Mouse (Mus musculus) C2C12 (cell line): ENCODE data around the gene Psme2. TPM values are rescaled to one million over a fixed set of nuclear protein-coding genes. Genes with fewer than 3 reads are reported as not detected.

Experiments
- H3K27me3 ChIP-seq: one replicate; pipeline ENCODE4 v1.6.1; 2011; ENCODE audit not compliant: control insufficient read depth, insufficient read depth, insufficient read length
- H3K36me3 ChIP-seq: one replicate; pipeline ENCODE4 v1.6.1; 2011; ENCODE audit not compliant: control insufficient read depth, insufficient read depth
- H3K4me3 ChIP-seq: one replicate; pipeline ENCODE4 v1.5.1; 2011; ENCODE audit warnings: mild to moderate bottlenecking, control low read depth; ENCODE audit not compliant: poor library complexity, insufficient read depth, severe bottlenecking
- H3K79me2 ChIP-seq: one replicate; pipeline ENCODE4 v1.6.1; 2011; ENCODE audit not compliant: control insufficient read depth, insufficient read depth
- H3K79me3 ChIP-seq: one replicate; pipeline ENCODE4 v1.6.1; 2011; ENCODE audit warnings: low read depth, control low read depth
- H3ac ChIP-seq: one replicate; pipeline ENCODE3; 2011; ENCODE audit warnings: low read depth; ENCODE audit not compliant: control insufficient read depth, insufficient read length
- CEBPB ChIP-seq: IDR thresholded peaks from one replicate; pipeline ENCODE4 v1.6.1; 2011; ENCODE audit warnings: low read depth, mild to moderate bottlenecking, control low read depth, moderate library complexity
- CTCF ChIP-seq: IDR thresholded peaks from one replicate; pipeline ENCODE4 v1.5.1; 2011; ENCODE audit not compliant: control insufficient read depth, insufficient read depth, insufficient read length
- FOSL1 ChIP-seq: IDR thresholded peaks from one replicate; pipeline ENCODE4 v1.8.0; 2011; ENCODE audit warnings: mild to moderate bottlenecking, low read length; ENCODE audit not compliant: poor library complexity, insufficient read depth, severe bottlenecking
- MAX ChIP-seq: IDR thresholded peaks from one replicate; pipeline ENCODE4 v1.6.1; 2011; ENCODE audit warnings: mild to moderate bottlenecking, control low read depth
- MYOD1 ChIP-seq: IDR thresholded peaks from one replicate; pipeline ENCODE4 v1.6.1; 2011; ENCODE audit warnings: low read depth; ENCODE audit not compliant: control insufficient read depth, insufficient read length
- MYOG ChIP-seq: IDR thresholded peaks from one replicate; pipeline ENCODE4 v1.6.1; 2011; ENCODE audit not compliant: control insufficient read depth, insufficient read length; ENCODE audit errors: extremely low read depth
- USF1 ChIP-seq: IDR thresholded peaks from one replicate; pipeline ENCODE4 v1.6.1; 2011; ENCODE audit warnings: low read depth, mild to moderate bottlenecking, control low read depth, moderate library complexity
- polyA plus RNA-seq: library from polyadenylated mRNA; unstranded; fragments of >200 nt; fragmentation: generic; extraction: Trizol; gene quantifications from one replicate; pipeline ENCODE4 v1.2.1, GENCODE M21; 2012; ENCODE audit warnings: missing spikeins

Psme2 gene
- polyA plus RNA-seq, 1 experiment: 110 TPM

DNA sequence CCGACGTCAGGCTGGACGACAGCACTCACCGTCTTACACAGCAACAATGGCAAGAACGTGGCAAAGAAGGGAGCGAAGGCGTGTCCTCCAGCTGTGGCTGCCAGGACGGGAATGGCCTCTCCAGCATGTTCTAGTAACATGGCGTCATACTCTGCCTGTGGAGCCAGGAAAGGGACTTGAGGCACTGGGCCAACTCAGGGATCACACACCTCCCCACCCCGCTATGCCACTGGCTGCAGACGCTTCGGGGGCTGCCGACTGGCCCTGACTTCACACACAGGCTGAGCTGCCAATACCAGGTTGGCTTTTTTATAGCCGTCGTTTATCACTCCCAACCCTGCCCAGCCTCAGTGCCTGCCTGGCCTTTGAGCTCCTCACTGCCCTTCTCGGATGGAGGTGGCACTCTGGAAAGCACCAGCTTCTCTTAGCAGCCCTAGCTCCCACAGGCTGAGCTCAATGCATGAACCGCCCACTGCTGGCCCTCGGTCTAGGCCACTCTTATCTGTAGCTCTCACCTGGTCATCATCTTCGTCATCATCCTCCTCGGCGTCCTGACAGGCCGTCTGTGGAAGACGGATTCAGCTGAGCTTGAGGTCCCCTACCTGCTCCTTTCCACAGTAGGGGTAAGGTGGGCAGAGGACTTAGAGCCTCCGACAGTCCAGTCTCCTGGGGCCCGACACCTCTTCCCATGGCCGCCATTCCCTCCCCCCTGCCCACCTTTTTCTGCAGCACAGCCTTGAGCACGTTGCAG, 37.3 kb upstream of the Psme2 start:
- no peak overlapping the region for H3ac ChIP-seq
- H3K27me3 ChIP-seq: no peaks in the 10 kb centered on the region
- H3K79me2 ChIP-seq: peaks cover 3% of the 10 kb centered on the region
- H3K79me3 ChIP-seq: no peaks in the 10 kb centered on the region
- peaks cover 81% of the 10 kb centered on the region for H3K36me3 ChIP-seq
- no peak for TF ChIP-seq USF1
- TF ChIP-seq CTCF: no peak
- no peak for TF ChIP-seq MYOD1
- no peak for TF ChIP-seq MAX
- TF ChIP-seq CEBPB: no peak
- TF ChIP-seq MYOG: no peak
- TF ChIP-seq FOSL1: no peak
- no peak overlapping the region for H3K4me3 ChIP-seq

DNA sequence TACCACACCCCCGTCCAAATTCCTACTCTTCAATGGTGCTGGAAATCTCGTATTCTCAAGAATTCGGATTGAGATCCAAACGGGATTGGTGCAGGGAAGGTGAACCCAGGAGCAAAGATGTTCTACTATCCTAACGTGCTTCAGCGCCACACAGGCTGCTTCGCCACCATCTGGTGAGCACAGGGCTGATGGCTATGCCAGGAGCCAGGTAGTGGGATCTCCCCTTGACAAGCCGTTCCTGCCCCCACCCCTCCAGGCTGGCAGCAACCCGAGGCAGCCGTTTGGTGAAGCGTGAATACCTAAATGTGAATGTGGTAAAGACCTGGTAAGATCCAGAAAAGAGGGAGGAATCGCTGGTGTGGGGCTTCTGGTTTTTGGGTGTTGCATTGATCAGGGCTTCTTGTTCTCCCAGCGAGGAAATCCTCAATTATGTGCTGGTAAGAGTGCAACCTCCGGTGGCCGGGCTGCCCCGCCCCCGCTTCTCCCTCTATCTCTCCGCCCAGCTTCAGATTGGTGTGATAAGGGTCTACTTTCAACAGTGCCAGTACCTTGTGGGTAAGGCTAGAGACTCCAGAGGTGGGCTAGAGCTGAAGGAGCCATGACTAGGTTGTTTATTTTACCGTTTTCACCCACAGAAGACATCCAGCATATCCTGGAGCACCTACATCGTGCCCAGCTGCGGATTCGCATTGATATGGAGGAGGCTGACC, 27.7 kb upstream of the Psme2 start:
- H3K79me3 ChIP-seq: no peaks in the 10 kb centered on the region
- no peak for TF ChIP-seq MAX
- H3K4me3 ChIP-seq: no peak overlapping the region

DNA sequence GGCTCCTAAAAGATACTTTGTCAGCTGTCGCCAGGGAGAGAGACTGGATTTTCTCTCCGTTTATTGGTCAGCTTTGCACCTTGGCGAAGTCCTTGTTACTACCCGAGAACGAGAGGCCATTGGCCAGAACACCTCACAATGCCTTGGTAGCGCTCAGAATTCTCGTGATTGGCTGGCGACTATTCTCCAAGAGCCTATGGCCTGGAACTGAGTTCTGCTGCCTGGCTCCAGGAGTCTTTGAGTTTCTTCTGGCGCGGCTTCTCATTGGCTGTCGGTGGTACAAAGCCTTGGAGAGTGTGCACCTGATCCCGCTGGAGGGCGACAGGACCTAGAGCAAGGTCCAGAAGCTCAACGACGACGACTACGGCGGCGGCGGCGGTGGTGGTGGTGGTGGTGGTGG, 26.9 kb upstream of the Psme2 start, which contains the start of gene Rec8:
Gene Rec8, plus strand, starts transcription at position 216 of the 400 bp plus-strand sequence.
- Histone ChIP-seq H3K27me3 (no peaks in the 10 kb centered on the region), H3K4me3 (no peak within 1 kb of the TSS), H3ac (no peak within 1 kb of the TSS), H3K79me2 (no peaks in the 10 kb centered on the region), H3K79me3 (no peaks in the 10 kb centered on the region), H3K36me3 (no peaks in the 10 kb centered on the region)
- TF ChIP-seq MYOD1 (no peak), USF1 (no peak), FOSL1 (no peak), CTCF (no peak), CEBPB (no peak), MYOG (no peak), MAX (no peak)

More for the DNA sequence above, 27.7 kb upstream of the Psme2 start:
- Histone ChIP-seq H3ac (no peak overlapping the region), H3K36me3 (no peaks in the 10 kb centered on the region), H3K27me3 (no peaks in the 10 kb centered on the region), H3K79me2 (no peaks in the 10 kb centered on the region)

DNA sequence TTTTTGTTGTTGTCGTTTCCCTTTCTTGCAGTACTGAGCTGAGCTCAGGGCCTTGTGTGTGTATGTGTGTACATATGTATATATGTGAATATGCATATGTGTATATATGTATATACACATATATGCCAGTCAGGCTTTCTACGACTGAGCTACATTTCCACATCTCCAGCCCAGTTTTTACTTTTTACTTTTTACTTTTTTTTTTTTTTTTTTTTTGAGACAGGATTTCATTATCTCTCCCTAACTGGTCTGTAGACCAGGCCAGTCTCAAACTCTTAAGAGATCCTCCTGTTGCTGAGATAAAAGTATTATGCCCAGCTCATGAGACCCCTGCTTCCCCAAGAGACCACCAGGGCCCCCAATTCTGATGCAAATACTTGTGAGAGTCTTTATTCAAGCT, 25.9 kb upstream of the Psme2 start:
- Histone ChIP-seq H3K79me2 (no peaks in the 10 kb centered on the region), H3K79me3 (no peaks in the 10 kb centered on the region), H3K27me3 (no peaks in the 10 kb centered on the region), H3ac (no peak overlapping the region), H3K4me3 (no peak overlapping the region), H3K36me3 (no peaks in the 10 kb centered on the region)
- no peak for TF ChIP-seq CTCF
- no peak for TF ChIP-seq MYOD1
- no peak for TF ChIP-seq MYOG
- no peak for TF ChIP-seq FOSL1
- no peak for TF ChIP-seq USF1
- no peak for TF ChIP-seq MAX
- TF ChIP-seq CEBPB: no peak

DNA sequence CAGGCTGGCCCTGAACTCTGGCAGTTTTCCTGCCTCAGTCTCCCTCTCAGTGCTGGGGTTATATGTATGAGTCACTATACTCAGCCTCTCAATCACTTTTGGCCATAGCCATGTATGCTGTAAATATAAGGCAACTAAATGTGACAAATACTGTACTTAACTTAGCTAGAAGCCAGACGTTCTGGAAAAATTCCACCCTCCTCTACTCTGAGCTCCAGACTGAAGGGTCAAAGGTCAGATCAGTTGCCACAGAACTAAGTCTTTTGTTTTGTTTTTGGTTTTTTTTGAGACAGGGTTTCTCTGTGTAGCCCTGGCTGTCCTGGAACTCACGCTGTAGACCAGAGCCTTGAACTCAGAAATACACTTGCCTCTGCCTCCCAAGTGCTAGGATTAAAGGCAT, 25.0 kb upstream of the Psme2 start:
- no peak overlapping the region for H3K4me3 ChIP-seq
- H3ac ChIP-seq: no peak overlapping the region
- H3K79me3 ChIP-seq: no peaks in the 10 kb centered on the region
- no peak for TF ChIP-seq USF1
- no peak for TF ChIP-seq CTCF
- TF ChIP-seq MYOG: no peak
- no peak for TF ChIP-seq FOSL1
- TF ChIP-seq MYOD1: no peak
- no peak for TF ChIP-seq MAX
- no peak for TF ChIP-seq CEBPB
- no peaks in the 10 kb centered on the region for H3K79me2 ChIP-seq
- no peaks in the 10 kb centered on the region for H3K27me3 ChIP-seq
- no peaks in the 10 kb centered on the region for H3K36me3 ChIP-seq

DNA sequence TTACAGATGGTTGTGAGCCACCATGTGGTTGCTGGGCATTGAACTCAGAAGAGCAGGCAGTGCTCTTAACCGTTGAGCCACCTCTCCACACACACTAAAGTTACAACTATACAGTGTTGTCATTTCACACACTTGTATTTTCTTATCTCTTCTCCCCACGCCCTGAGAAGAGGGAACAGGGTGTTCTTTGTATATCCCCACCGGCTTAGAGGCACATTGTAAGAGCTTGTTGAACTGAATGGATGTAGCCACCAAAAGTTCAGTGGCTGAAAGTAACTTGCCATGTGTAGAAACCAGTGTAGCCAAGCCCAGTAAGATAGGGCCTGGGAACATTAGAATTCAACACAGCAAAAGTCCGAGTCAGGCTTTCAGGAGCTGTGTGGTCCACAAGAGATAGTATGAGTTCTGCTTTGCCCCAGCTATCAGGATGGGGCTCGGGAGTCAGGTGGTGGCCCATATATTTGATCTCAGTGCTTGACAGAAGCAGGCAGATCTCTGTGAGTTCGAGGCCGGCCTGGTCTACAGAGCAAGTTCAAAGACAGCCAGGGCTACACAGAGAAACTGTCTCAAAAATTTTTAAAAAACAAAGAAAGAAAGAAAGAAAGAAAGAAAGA, 23.8 kb upstream of the Psme2 start:
- Histone ChIP-seq H3K79me2 (no peaks in the 10 kb centered on the region), H3ac (no peak overlapping the region), H3K4me3 (no peak overlapping the region), H3K79me3 (no peaks in the 10 kb centered on the region), H3K36me3 (peaks cover under 1% of the 10 kb centered on the region), H3K27me3 (no peaks in the 10 kb centered on the region)
- TF ChIP-seq MAX: no peak
- no peak for TF ChIP-seq USF1
- TF ChIP-seq CEBPB: no peak
- no peak for TF ChIP-seq CTCF
- TF ChIP-seq MYOG: no peak
- TF ChIP-seq FOSL1: no peak
- no peak for TF ChIP-seq MYOD1
